Mouse (Mus musculus) gastrocnemius, postnatal 36 days (tissue): ENCODE results near the gene Yjefn3. TPM values are rescaled to one million over a fixed set of nuclear protein-coding genes. Genes with fewer than 3 reads are reported as not detected.

Source experiments
- DNase-seq, 2 experiments: peaks; one replicate each; pipeline ENCODE4 v3.0.0; 2022
- intact Hi-C: fragments of 180-260 bp; cut with DNase I; formaldehyde crosslinking; loops from one replicate; pipeline ENCODE4 v1.15.1; 2025
- total RNA-seq, 2 experiments: library from RNA; stranded (reverse); gene quantifications; 2 replicates each; pipeline ENCODE4 v1.2.3; 2021

Yjefn3 gene
- total RNA-seq, 2 experiments from 2014 or later, result 5.7 to 9.0 TPM

DNA sequence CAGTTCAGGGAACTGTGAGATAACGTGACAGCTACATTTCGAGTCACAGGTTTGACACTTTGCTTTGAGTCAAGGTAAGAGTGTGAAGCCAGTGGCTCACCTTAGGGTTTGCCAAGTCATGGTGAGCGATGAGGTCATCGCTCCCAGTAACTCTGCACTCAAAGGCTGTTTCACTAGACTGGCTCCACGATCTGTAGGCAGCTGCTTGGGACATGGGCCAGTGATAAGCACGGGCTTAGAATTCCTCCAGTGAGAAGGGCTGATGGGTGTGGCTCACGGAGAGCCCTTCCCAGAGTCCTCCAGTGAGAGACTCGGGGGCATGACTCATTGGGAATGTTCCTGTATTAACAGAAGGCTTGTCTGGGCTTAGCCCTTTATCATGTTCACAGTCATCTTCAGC lies 53.6 kb downstream of the Yjefn3 start:
- no peak for DNase-seq

DNA sequence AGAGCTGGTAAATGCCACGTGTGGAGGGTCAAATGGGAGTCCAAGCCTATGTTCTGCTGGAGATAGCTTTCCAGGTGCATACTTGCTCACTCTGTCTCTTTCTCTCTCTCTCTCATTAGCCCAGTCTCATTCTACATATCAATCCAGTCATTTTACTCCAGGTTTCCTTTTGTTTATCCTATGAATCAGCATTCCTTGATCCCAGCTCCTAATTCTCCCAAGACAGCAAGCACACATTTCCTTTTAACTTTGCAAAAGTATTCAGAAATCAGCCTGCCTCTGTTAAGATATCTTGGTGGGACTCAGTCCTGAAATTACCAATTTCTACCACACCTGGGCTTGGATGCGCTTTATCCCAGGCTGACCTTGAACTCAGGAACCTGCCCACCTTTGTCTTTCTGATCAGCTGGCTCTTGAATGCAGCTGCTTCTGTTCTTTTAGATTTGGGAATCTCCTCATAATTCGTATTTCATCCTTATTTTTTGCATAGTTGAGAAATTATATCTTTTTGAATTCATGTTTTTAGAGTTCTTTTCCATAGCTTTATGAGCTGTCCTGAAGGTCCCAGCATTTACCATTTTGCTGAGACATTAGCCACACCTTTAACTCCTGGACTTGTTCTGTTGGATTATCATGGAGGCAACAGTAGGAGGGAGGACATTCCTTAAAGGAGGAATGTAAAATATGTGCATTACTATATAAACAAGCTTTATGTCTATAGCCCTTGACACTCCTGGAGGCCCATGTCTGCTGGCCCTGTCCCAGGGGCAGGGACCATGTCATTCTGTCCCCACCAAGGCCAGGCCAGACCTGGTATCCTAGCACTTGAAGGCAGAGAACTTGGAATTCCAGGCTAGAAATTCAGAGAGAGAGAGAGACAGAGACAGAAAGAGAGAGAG lies 55.1 kb downstream of the Yjefn3 start:
- intact Hi-C loops, result no loop called here
- DNase-seq, result no peak

More for the DNA sequence above, 53.6 kb downstream of the Yjefn3 start:
- intact Hi-C loops, result no loop called here

Other genes starting within 250 kb of the Yjefn3 start
- gene Zfp964, start 248.2 kb downstream of the Yjefn3 start, total RNA-seq, result under 1 TPM; 0.30 to 0.33 TPM
- 10 to 100 TPM in 1 of 2 experiments, 1 to 10 TPM in 1; 8.7 to 11.4 TPM for gene Zfp869, start 192.0 kb downstream of the Yjefn3 start, total RNA-seq
- gene Zfp963, start 152.7 kb downstream of the Yjefn3 start, total RNA-seq, result 1 to 10 TPM; 2.9 to 3.0 TPM
- 1 to 10 TPM; 1.3 to 2.4 TPM for gene Gm20422, start 127.8 kb downstream of the Yjefn3 start, total RNA-seq
- 10 to 100 TPM; 10.1 to 10.6 TPM for gene Atp13a1, start 111.5 kb downstream of the Yjefn3 start, total RNA-seq
- gene Zfp866, start 111.5 kb downstream of the Yjefn3 start, total RNA-seq, result 10 to 100 TPM; 10.1 to 14.7 TPM
- gene Gmip, start 94.0 kb downstream of the Yjefn3 start, total RNA-seq, result 1 to 10 TPM; 3.0 to 3.5 TPM
- gene Lpar2, start 80.3 kb downstream of the Yjefn3 start, total RNA-seq, result not detected
- not detected for gene Pbx4, start 70.2 kb downstream of the Yjefn3 start, total RNA-seq
- 10 to 100 TPM in 1 of 2 experiments, 1 to 10 TPM in 1; 9.3 to 11.0 TPM for gene Cilp2, start 15.0 kb downstream of the Yjefn3 start, total RNA-seq
- gene Tssk6, start 528 bp downstream of the Yjefn3 start, total RNA-seq, result not detected
- 100 to 1,000 TPM; 332 to 340 TPM for gene Ndufa13, start 154 bp downstream of the Yjefn3 start, total RNA-seq
- gene Gatad2a, start 93.7 kb upstream of the Yjefn3 start, total RNA-seq, result 10 to 100 TPM; 25.6 to 29.1 TPM
- gene Mau2, start 140.0 kb upstream of the Yjefn3 start, total RNA-seq, result 10 to 100 TPM; 24.2 to 25.8 TPM
- 10 to 100 TPM; 14.6 to 17.7 TPM for gene Sugp1, start 140.1 kb upstream of the Yjefn3 start, total RNA-seq
- gene Tm6sf2, start 170.2 kb upstream of the Yjefn3 start, total RNA-seq, result under 1 TPM in 1 of 2 experiments, not detected in 1; 0.48 TPM
- under 1 TPM in 1 of 2 experiments, not detected in 1; 0.15 TPM for gene Hapln4, start 180.7 kb upstream of the Yjefn3 start, total RNA-seq
- not detected for gene Ncan, start 218.2 kb upstream of the Yjefn3 start, total RNA-seq
- gene Nr2c2ap, start 228.6 kb upstream of the Yjefn3 start, total RNA-seq, result 1 to 10 TPM; 4.3 to 4.6 TPM
- gene Rfxank, start 236.4 kb upstream of the Yjefn3 start, total RNA-seq, result 1 to 10 TPM; 6.2 to 9.3 TPM
- 10 to 100 TPM; 14.2 to 16.3 TPM for gene Borcs8, start 236.8 kb upstream of the Yjefn3 start, total RNA-seq
- gene Mef2b, start 237.0 kb upstream of the Yjefn3 start, total RNA-seq, result under 1 TPM; 0.28 to 0.32 TPM